Mouse (Mus musculus) right cerebral cortex, adult 18-20 months (tissue): ENCODE measurements around the gene Gm49322.
"Not testable (repeated sequence)": the region's sequence is repeated elsewhere in the genome, so short reads cannot be mapped to it uniquely, and the experiment has no call there.

ENCODE experiments used
- DNase-seq: peaks from one replicate; pipeline ENCODE4 v3.0.0; 2022; ENCODE audit warnings: mixed read lengths

The Gm49322 gene

DNA sequence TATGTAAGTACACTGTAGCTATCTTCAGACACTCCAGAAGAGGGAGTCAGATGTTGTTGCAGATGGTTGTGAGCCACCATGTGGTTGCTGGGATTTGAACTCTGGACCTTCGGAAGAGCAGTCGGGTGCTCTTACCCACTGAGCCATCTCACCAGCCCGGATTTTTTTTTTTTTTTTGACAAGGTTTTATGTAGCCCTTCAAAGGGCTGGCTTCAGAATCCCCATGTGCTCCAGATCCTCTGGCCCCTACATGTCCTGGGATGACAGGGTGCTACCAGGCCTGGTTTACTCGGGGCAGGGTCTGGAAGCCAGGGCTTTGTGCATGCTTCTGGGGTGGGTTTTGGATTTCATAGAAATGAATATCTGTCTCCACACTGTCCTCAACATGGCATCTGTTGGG lies at the start of gene Gm49322:
TSS of gene Gm49322 (plus strand) at position 301 of the 400 bp plus-strand sequence.
- DNase-seq: not testable (repeated sequence)

DNA sequence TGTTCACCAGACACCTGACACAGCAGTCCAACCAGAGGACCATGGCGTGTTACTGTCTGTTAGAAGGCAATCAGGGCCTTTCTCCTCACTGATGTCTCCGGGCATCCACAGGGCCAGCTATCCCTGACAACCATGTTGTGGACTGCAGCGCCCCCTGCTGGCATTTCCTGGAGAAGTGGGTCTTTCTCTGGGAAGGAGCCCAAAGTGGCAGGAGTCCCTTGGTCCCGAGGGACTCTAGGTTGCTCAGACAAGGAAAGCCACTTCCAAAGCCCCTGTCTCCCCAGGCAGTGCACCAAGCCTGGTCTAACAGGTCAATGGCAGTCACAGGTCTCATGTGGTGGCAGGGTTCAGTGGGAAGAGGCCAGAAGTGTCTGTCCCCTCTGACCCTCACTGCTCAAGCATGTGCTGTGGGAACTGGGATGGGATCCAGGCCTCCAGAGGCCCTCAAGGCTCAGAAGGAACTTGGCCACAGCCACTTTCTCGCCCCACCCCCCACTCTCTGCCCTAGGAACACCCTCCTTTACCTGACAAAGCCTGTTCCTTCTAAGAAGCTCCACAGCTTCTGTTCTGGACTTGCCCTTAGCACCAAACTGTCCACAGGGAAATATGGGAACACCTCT lies 48.4 kb upstream of the Gm49322 start:
- peak; percentile 53 for DNase-seq

DNA sequence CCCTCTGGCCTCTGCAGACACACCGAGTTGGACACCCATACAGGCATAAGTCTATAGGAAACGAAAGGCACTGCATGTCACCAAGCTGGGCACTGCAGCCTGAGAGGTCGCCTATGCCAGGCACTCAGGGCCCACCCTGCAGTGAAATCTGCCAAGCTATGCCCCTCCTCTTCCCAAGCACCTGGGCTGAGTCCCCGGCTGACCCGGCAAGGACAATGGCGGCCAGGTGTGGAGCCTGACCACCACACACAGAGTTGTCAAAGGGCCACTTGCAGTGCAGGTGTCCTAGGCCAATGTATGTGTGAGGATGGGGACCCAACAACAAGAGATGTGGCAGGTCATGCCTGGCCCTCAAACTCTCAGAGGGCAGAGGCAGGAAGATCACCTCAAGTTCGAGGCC lies 46.4 kb upstream of the Gm49322 start:
- DNase-seq: no peak

DNA sequence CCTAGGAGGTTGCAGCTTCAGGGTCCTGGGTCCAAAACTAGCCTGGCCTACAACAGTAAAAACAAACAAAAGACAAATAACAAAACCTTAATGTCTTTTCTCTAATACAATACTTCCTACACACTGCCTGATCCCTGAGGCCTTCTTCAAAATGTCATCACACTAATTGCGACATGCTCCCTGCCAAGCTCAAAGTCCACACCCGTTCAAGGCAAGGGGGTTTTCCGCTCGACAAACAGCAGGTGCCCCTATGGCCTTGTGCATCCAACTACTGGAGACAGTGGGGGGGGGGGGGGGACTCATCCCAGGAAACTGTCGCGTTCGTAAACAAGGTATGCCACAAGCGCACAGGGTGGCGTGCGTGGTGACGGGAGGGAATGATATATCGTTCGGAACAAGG lies 45.2 kb upstream of the Gm49322 start:
- no peak for DNase-seq

DNA sequence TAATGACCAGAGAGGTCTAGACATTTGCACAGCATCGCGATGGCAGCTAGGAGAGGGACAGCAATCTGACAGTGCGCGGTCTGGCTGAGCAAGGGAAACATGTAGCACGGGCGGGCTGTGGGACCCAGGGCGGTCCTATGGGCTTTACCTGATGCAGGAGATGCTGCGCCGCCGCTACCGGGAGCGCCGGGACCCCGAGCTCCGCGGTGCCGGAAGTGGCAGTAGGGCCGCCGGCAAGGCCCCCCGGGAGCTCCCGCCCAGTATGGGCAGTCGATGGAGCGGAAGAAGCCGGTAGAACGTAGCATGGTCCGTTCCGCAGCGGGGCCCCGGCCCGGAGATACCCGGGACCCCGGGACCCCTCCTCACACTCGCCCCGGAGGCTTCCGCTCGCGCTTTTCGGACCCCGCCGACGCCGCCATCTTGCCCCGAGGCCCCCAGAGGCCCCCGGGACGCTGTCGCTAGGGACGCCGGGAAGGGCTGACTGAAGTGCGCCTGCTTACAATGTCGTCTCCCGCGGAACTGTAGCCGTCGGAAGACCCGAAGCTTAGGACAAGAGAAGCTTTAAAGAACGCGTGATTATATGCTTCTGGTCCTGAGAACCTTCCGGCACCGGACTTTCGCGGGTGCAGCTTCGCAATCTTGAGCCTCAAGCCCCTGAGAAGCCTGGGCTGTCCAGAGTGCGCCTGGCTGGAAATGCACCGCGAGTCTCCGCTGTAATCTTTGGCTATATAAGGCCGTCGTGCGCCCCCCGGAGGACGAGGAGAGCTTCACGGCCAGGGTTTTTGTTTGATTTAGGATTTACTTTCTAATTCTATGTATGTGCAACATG lies 44.5 kb upstream of the Gm49322 start, which contains the start of gene Rexo1:
TSS of gene Rexo1 (minus strand) at position 445 of the 829 bp plus-strand sequence.
- peak; percentile 94 for DNase-seq

DNA sequence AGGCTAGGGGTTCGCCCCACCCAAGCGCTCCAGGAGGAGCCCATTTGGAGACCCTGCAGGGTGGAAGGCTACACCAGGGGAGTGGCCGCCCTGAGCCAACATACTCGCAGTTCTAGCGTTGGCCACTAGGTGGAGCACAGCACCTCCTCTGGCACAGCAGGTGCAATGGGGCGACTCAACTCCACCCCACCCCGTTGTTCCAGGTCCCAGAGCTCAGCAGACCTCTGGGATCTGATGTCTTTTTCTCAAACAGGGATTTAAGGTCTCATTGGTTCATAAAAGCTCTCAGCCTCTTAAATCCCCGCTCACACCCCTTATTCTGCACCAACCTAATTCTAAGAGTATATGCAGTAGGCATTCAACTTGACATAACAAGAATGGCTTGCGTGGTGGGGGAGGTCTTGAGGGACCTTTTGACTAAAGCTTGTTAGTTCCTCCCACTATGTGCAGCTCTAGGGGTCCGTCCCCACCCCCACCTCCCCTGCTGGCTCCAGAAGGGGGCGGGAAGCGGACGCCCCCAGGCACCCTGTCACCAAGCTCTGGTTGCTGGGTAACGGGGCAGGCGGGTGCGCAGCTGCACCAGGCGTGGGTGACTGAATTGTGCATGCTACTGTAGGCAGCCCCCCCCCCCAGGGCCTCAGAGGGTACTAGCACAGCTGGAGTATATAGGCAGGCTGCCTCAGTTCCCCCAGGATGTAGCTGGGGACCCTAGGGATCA lies 39.3 kb upstream of the Gm49322 start:
- DNase-seq: peak; percentile 89

DNA sequence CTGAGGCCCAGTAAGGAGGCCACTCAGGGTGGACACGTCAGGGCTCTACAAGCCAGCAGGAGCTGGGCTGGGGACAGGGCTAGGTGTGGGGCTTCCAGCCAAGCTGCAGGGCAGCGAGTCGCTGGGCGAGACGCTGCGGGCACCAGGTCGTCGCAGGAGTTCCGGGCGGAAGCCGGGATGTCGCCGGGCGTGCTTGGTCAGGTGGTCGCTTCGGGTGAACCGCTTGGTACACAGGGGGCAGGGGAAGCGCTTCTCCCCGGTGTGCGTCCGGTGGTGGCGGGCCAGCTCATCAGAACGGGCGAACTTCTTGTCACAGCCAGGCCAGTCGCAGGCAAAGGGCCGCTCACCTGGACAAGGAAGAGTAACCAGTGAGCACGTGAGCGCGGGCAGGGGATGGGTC lies 36.9 kb upstream of the Gm49322 start:
- no peak for DNase-seq

DNA sequence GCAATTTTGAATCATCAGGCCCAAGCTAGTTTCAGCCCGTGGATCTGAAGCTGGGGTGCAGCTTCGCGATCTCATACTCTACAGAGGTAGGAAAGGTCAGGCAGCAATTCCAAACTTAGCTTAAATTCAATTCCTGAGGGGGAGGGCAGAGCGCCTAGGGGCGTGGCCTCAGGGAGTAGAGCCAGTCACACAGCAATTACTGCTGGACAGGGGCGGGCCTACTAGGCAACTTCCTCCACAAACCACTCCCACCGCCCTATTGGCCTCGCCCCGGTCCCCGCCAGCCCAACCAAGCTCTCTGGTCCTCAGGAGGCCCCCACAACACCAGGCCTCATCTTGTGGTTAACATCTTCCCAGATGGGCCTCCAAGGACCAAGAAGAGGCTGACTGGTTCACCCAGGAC lies 36.2 kb upstream of the Gm49322 start:
- DNase-seq: no peak

DNA sequence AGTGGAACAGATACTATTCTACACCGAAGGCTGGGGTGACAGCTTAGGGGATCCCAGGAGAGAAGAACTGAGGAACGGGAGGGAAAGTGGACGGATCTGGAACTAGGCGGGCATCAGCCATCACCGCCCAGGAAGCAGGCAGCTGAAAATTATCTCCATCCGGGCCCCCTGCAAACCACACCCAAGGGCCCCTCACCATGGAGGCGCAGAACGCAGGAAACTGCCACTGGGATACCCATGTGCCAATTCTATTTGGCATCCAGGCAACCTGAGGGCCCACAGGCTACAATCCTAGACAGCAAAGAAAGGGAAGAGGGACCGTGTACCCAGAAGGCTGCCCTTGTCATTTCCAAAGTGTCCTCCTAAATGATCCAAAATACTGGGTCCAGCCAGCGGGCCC lies 35.4 kb upstream of the Gm49322 start:
- DNase-seq: no peak

DNA sequence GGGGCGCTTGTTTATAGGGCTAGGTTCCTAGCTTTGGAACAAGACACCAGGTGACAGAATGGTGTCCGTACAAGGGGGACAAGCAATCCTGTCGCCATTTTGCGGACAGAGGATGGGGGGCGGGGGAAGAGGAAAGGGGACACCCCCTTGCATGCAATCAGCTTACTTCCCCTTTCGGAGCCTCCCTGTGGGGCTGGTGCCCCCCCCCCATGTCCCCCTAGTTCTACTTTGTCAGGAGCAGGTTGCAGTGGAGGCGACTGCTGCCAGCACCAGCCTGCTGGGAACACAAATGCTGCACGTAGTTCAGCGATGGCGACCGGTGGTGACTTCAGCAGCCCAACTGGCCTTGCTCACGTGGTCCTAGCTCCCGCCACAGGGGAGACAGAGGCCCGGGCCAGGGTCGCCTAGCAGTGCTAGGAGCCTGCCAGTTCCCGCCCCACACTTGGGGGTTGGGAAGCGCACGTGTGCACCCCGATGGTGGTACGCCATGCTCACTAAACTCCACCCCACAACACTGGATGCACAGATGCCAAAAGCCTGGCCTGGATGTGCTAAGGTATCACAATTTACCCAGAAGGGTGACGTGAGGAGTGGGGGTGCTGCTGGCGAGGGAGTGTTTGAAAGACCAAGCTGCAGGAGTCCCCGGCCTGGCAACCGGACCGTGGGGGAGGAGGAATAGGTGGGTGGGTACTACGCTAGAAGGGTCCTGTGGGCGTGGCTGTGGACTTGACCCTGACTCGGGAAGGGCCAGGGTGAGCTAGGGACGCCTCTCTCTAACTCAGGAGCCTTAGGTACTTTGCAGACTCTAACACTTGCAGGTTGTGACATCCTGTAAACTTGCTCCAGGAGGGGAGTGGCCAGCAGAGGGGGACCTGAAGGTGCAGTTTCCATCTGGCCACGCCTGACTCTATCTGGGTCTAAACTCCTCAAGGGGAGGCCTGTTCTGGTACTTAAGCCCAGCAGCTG lies 34.7 kb upstream of the Gm49322 start:
- DNase-seq: no peak

DNA sequence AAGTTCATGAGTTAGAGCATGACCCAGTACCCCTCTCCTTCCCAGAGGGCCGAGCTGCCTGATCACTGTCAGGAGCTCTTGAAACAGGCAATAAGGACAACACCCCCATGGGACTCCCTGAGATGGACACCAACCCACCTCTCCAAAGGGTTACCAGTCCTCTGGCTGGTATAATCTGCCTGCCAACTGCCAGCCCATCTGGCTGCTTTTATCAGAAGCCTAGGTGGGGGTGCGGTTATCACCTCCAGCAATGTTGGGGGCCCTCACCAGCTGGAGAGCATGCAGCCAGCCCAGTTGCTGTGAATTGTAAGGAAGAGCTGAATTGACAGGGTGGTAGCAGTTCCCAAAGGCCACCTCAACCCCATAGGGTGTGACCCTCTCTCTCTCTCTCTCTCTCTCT lies 33.3 kb upstream of the Gm49322 start:
- DNase-seq: no peak

DNA sequence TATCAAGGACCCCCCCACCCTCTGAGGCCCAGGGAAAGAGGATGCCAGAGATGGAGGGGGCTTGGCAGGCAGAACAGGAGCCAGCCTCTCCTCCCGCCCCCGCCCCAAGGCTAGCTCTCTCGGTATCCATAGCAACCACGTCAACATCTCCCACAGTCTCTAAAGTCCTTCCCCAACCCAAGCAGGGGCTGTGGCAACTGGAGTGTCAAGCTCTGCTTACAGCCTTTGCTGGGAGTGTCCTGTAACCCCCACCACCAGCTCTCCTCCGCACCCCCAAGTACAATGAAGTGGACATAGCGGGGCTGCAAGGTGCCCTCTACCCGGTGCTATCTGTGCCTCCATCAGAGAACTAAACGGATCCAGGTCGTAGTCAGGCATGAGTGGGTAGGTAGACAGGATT lies 31.9 kb upstream of the Gm49322 start:
- DNase-seq: peak; percentile 76

DNA sequence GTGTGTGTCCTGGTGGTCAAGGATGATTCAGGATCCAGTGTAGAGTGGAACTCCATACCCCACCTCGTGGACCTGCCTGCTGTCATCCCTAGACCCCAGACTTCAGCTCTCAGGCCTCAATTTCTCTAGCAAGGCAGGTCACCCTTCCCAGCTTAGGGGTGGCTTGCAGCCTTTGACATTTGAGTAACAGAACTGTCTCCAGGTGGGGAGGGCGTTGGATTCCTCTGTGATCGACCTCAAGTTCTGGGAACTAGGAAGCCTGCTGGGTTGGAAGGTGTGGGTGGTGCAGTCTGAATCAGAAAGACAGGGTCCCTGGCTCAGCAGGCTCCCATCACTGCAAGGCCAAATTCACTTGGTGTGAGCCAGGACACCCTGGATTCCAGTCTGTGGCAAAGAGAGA lies 30.9 kb upstream of the Gm49322 start:
- DNase-seq: no peak

DNA sequence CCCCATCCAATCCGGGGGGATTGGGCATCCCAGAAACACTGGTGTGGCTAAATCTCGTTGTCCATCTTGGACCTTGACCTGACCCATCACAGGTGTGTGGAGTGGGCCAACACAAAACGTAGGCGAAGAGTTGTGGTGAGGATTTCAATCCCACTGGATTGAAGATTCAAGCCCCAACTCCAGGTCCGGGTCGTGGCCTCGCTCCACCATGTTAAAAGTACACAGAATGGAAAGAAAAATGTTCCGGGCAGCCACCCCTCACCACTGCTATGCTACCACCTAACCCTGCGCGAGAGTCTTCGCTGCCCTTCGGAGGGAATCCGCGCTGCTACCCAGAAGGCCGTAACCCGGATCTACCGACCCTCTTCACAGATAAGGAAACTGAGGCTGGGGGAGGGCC lies 29.9 kb upstream of the Gm49322 start:
- no peak for DNase-seq

DNA sequence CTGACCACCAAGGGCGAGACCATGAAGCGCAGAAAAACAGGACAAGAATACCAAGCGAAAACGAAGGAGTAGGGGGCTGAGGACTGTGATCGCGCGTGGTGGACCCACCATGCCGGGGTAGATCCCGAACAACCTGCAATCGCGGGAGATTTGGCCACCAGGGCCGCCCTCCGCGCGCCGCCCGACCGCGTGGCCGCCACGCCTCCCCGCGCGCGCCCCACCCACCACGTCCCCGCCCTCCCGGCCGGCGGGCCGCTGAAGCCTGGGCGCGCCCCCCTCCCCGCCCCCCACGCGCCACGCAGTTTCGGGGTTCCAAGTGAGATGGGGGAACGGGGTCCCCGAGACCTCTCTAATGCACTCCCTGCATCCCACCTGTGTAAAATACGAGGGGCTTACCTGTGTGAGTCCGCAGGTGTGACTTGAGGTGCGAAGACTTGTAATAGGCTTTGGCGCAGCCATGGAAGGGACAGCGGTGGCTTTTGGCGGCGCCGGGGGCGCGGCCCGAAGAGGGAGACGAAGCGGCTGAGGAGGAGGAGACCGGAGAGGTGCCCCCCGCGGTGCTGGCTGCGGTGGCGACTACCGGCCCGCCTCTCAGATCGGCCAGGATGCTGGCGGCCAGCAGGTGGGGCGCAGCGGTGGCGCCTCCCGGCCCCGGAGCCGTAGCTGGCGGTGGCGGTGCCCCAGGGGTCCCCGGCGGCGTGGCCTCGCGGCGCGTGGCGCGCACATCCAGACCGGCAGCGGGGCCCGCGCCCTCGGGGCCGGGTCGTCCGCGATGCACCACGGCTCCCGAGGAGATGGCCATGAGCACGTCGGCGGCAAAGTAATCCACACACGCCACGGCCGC lies 29.2 kb upstream of the Gm49322 start:
- peak; percentile 61 for DNase-seq

DNA sequence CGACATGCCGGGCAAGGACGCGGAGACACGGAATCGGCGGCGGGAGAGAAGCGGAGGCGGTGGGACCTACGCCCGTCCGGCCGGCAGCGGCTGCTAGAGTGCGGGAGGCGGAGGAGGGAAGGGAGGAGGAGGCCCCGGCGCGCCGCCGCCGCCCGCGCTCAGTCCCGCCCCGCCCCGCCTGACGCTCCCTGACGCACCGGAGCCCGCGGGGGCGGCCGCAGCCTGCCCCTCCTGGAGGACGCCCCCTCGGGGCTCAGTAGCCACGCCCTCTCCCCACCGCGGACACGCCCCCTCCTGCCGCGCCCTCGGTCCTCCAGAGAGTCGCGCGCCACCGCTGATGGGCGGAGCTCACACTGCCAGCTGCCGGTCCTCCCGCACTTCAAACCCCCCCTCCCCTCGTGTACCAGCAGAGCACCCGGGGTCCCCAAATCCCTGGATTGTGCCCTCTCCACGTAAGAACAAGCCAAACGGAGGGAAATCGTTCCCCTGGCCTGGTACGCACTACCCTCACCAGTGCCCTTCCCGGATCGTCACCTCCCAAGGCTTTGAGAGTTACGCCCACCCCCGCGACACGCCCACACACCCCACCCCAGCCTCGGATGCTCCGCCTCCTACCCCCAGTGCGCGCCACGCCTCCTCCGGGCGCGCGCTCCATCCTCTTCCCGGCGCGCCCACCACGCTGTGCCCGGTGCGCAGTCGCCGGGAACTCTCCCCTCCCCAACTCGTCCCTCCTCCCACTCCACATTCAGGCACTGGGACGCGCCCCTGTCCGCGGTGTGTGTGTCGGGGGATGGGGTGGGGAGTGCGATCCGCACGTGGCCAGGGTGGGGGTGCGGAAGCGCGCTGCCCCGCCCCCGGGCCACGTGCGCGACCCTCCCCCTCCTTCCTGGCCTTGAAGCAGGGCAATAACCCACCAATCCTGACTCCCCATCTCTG lies 28.4 kb upstream of the Gm49322 start, which contains the start of gene Klf16:
TSS of gene Klf16 (minus strand) at position 127 of the 936 bp plus-strand sequence.
- DNase-seq: peak; percentile 96

DNA sequence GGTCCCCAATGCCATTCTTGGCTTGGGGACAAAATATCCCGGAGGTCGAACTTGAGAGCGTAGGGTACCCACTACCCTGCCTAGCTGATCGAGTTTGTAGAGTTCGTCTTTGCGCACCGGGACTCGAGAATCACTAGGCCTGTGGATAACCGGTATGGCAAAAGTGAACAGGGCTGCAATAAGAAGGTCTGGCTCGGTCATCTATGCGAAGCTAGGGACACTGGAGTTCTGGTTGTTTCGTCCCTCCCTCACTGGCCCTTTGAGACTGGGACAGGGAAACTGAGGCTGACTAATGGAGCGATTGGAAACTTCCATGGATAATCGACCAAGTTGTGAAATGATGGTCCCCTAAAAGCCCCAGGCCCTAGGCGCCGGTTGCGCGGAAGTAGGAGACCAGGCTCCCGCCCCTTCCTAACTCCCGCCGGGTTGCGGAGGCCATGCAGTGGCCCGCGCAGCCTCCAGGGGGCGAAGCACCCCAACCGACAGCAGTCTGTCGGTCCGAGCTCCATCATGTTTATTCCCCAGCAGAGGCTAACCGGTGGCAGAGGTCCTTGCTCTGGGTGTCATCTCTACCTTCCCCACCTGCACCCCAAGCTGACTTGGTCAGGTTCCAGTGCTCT lies 27.6 kb upstream of the Gm49322 start:
- peak; percentile 49 for DNase-seq

DNA sequence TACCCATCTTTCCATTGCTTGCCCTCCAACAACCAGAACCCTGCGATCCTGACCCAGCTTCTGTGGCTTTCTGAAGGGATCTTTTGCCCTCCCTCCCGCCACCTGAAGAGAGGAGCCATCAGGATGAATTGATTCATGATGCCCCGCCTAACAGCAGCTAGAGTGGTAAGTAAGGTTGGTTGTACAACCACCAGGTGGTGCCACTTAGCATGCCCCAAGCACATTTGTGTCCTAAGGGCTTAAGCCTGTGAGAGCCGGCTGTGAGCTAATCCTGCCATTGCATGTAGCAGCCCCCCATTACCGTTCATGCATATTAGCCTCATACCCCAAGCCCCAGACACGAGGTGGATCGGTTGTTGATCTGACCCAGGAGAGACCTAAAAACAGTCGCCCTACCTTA lies 26.9 kb upstream of the Gm49322 start:
- peak; percentile 62 for DNase-seq

DNA sequence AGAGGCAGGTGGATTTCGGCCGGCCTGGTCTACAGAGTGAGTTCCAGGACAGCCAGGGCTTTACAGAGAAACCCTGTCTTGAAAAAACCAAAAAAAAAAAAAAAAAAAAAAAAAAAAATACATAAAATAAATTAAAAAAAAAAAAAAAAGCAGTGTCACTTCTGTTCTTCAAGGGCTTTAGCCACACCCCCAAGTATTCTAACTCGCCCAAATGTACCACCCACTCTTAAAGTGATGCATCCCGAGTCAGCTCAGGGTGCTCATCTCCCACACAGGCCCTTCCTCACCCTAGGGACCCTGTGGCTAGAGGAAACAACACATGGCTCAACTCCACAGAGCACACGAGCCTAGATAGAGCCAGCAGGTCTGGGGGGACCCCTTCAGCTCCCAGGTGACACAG lies 22.8 kb upstream of the Gm49322 start:
- DNase-seq: no peak

DNA sequence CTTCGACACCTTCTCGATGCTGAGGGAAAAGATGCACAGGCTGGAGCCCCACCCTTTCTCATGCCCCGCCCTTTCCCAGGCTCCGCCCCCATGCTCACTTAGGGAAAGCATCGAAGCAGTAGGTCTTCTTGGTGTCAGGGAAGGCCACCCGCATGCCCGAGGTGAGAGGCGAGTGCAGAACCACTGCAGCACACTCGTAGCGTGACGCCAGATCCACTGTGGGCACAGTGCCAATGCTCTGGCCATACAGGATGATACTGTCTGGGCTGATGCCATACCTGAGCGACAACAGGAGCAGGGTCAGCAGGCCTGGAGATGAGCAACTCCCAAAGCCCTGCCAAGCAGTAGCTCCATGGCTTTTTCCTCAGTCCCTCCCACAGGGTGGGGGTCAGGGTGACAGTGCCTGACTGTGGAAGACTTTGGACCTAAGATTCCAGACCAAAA lies 21.8 kb upstream of the Gm49322 start:
- DNase-seq: no peak
